8 mouse cellular contexts compared by ENCODE assay signal in genomic region chr6:136661706-136662016, GRCm38 (mm10). TPM values are rescaled to one million over a fixed set of nuclear protein-coding genes. Genes with fewer than 3 reads are reported as not detected.
A peak's percentile ranks its signal among the peaks of the same experiment; 100 is the strongest.
DNase-seq lines count a peak whose midpoint lies in the region; ATAC-seq and TF ChIP-seq lines count a peak whose summit lies in the region.

Gene Plbd1 (minus strand): TSS chr6:136661928.

- no peak for TF ChIP-seq POLR2A in brain, embryonic 14.5 days (IDR thresholded peaks at IDR 0.05; ENCODE audit: borderline replicate concordance, extremely low read depth, insufficient read depth, insufficient read length, poor library complexity, severe bottlenecking)

- peaks cover 16% of the 10 kb centered on the region for H3K4me1 ChIP-seq in E14TG2a.4 (replicated peaks; ENCODE audit: low read depth, low read length)
- H3K4me1 ChIP-seq in hindbrain, postnatal 0 days (ENCODE audit: insufficient read depth, low read length), result peaks cover 6% of the 10 kb centered on the region; the same call in 1 of the 2 replicates
- H3K4me1 ChIP-seq in liver, embryonic 15.5 days (replicated peaks), result peaks cover 4% of the 10 kb centered on the region; the same call in 1 of the 2 replicates
- peaks cover 5% of the 10 kb centered on the region; the same call in 1 of the 2 replicates for H3K4me1 ChIP-seq in neural tube, embryonic 11.5 days (ENCODE audit: control insufficient read depth, insufficient read depth, low read length)

- no peak for TF ChIP-seq CTCF in E14TG2a.4 (conservative IDR thresholded peaks at IDR 0.05; ENCODE audit: low read length)
- TF ChIP-seq CTCF in brain, embryonic 14.5 days (IDR thresholded peaks at IDR 0.05; ENCODE audit: borderline replicate concordance, extremely low read depth, insufficient read depth, insufficient read length), result no peak
- TF ChIP-seq CTCF in hindbrain, postnatal 0 days (IDR thresholded peaks at IDR 0.05; ENCODE audit: low read depth), result no peak

- peak within 1 kb of the TSS; percentile 78 for H3K4me3 ChIP-seq in E14TG2a.4 (replicated peaks; ENCODE audit: low read length)
- H3K4me3 ChIP-seq in hindbrain, postnatal 0 days (ENCODE audit: low read length), result peak within 1 kb of the TSS; percentile 27
- H3K4me3 ChIP-seq in liver, embryonic 15.5 days (replicated peaks), result peak within 1 kb of the TSS; percentile 47
- peak within 1 kb of the TSS; percentile 28 for H3K4me3 ChIP-seq in neural tube, embryonic 11.5 days (ENCODE audit: low read depth, low read length)

- H3K36me3 ChIP-seq in E14TG2a.4 (ENCODE audit: insufficient read depth, low read length), result no peaks in the 10 kb centered on the region
- H3K36me3 ChIP-seq in hindbrain, postnatal 0 days (ENCODE audit: insufficient read depth, low read length), result no peaks in the 10 kb centered on the region
- H3K36me3 ChIP-seq in liver, embryonic 15.5 days (replicated peaks), result no peaks in the 10 kb centered on the region
- H3K36me3 ChIP-seq in neural tube, embryonic 11.5 days (ENCODE audit: control insufficient read depth, insufficient read depth, low read length), result no peaks in the 10 kb centered on the region

- no peak within 1 kb of the TSS for H3K9ac ChIP-seq in hindbrain, postnatal 0 days (replicated peaks; ENCODE audit: low read length)
- H3K9ac ChIP-seq in liver, embryonic 15.5 days, result peak within 1 kb of the TSS; percentile 44; the same call in 1 of the 2 replicates
- peak within 1 kb of the TSS; percentile 29 for H3K9ac ChIP-seq in neural tube, embryonic 11.5 days (ENCODE audit: low read length)

- ATAC-seq in hindbrain, postnatal 0 days, result no peak; the same call in 1 of the 2 replicates
- no peak for ATAC-seq in liver, embryonic 15.5 days (ENCODE audit: insufficient read depth)
- ATAC-seq in neural tube, embryonic 11.5 days (ENCODE audit: insufficient read depth, low FRiP score, low TSS enrichment), result no peak
- no peak for ATAC-seq in cerebellum, adult (ENCODE audit: insufficient number of reproducible peaks, low FRiP score, low TSS enrichment)

- DNase-seq in brain, embryonic 14.5 days (ENCODE audit: low read depth), result peak; percentile 58
- peak; percentile 79 for DNase-seq in gastrocnemius, postnatal 25 days
- DNase-seq in hindbrain, postnatal 0 days (ENCODE audit: low spot score), result peak; percentile 30
- DNase-seq in neural tube, embryonic 11.5 days (ENCODE audit: low spot score), result no peak
- DNase-seq in layer of hippocampus, adult 9-11 months, result no peak

- H3K4me2 ChIP-seq in hindbrain, postnatal 0 days (ENCODE audit: low read depth, low read length), result peak within 1 kb of the TSS; percentile 51
- H3K4me2 ChIP-seq in liver, embryonic 15.5 days, result peak within 1 kb of the TSS; percentile 65
- peak within 1 kb of the TSS; percentile 67 for H3K4me2 ChIP-seq in neural tube, embryonic 11.5 days (ENCODE audit: low read depth)

- 3% methylated on average over 19 of the region's 19 CpGs for WGBS in hindbrain, postnatal 0 days
- under 1% methylated on average over 19 of the region's 19 CpGs for WGBS in liver, embryonic 15.5 days (ENCODE audit: insufficient replicate concordance)
- WGBS in neural tube, embryonic 11.5 days, result 1% methylated on average over 19 of the region's 19 CpGs

- H3K27me3 ChIP-seq in E14TG2a.4 (ENCODE audit: insufficient read depth, low read length), result peaks cover 43% of the 10 kb centered on the region
- peaks cover 20% of the 10 kb centered on the region; the same call in 1 of the 2 replicates for H3K27me3 ChIP-seq in hindbrain, postnatal 0 days (ENCODE audit: insufficient read depth, low read length)
- H3K27me3 ChIP-seq in liver, embryonic 15.5 days, result peaks cover 37% of the 10 kb centered on the region
- peaks cover 16% of the 10 kb centered on the region for H3K27me3 ChIP-seq in neural tube, embryonic 11.5 days (ENCODE audit: control insufficient read depth, insufficient read depth, low read length)

- no peaks in the 10 kb centered on the region for H3K9me3 ChIP-seq in E14TG2a.4 (ENCODE audit: low read length)
- no peaks in the 10 kb centered on the region for H3K9me3 ChIP-seq in hindbrain, postnatal 0 days (ENCODE audit: low read length)
- H3K9me3 ChIP-seq in liver, embryonic 15.5 days (replicated peaks), result no peaks in the 10 kb centered on the region
- H3K9me3 ChIP-seq in neural tube, embryonic 11.5 days (ENCODE audit: control insufficient read depth, low read length), result no peaks in the 10 kb centered on the region

- no peak within 1 kb of the TSS for H3K27ac ChIP-seq in hindbrain, postnatal 0 days
- no peak within 1 kb of the TSS for H3K27ac ChIP-seq in liver, embryonic 15.5 days (replicated peaks)
- no peak within 1 kb of the TSS for H3K27ac ChIP-seq in neural tube, embryonic 11.5 days (ENCODE audit: low read depth, low read length)

RNA-seq across cellular contexts. Expression of gene Plbd1, which starts in this region (rescaled TPM):
- 0.72 and 1.2 TPM in 2 replicates for polyA plus RNA-seq in brain, embryonic 14.5 days (2012; rRNA removed)
- total RNA-seq in gastrocnemius, postnatal 25 days (2021), result 10 to 100 TPM; 18.3 to 18.8 TPM
- 0.32 TPM in 1 of 2 replicates, not detected in the other for total RNA-seq in hindbrain, postnatal 0 days (2014; rRNA removed)
- 1.3 and 1.4 TPM in 2 replicates for polyA plus RNA-seq in hindbrain, postnatal 0 days (2015; fragmentation: Nextera tagmentation; extraction: Ambion mirVana)
- polyA plus RNA-seq in liver, embryonic 15.5 days (2015; fragmentation: Nextera tagmentation; extraction: Ambion mirVana), result 12.1 and 15.0 TPM in 2 replicates
- polyA plus RNA-seq in neural tube, embryonic 11.5 days (2014; fragmentation: Nextera tagmentation; extraction: Ambion mirVana), result 2.0 and 2.2 TPM in 2 replicates

Comparison
In these comparisons a context has a peak if more than half of its experiments do, and no peak if none do; other contexts are left out.
1. RNA of gene Plbd1 (total RNA-seq): 18.3 to 18.8 TPM in gastrocnemius, postnatal 25 days; 0.32 TPM in hindbrain, postnatal 0 days; every median in the first group is over 10 times any median in the second.
2. H3K4me3 ChIP-seq: peak in every context shown above with its lines; median percentile 78 in E14TG2a.4; 47 in liver, embryonic 15.5 days; 28 in neural tube, embryonic 11.5 days; 27 in hindbrain, postnatal 0 days.
3. DNase-seq: peak in brain, embryonic 14.5 days (single experiment), gastrocnemius, postnatal 25 days (single experiment) and hindbrain, postnatal 0 days (single experiment); none in neural tube, embryonic 11.5 days (single experiment) and layer of hippocampus, adult 9-11 months (single experiment).
4. Peak in every context shown above with its lines, with median percentiles within 50 percentile points of each other: H3K4me2 ChIP-seq.